Mouse (Mus musculus): Measurements from ENCODE around the gene Nsun5.

Gene Nsun5

DNA sequence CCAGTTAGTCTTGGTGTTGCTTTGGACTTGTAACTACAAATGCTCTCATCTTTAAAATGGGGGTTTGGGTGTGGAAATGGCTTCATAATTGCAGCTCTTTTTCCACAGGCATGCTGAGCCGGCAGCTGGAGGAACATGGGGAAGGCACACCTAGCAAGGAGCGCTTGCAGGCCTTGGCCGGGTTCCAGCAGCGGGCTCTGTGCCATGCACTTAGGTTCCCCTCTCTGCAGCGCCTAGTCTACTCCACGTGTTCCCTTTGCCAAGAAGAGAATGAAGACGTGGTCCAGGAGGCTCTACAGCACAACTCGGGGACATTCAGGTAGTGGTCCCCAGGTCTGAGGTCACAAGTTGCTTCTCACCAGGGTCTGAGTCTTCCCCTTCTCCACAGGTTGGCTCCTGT is 5.4 kb downstream of the Nsun5 start:
- no peak for DNase-seq

DNA sequence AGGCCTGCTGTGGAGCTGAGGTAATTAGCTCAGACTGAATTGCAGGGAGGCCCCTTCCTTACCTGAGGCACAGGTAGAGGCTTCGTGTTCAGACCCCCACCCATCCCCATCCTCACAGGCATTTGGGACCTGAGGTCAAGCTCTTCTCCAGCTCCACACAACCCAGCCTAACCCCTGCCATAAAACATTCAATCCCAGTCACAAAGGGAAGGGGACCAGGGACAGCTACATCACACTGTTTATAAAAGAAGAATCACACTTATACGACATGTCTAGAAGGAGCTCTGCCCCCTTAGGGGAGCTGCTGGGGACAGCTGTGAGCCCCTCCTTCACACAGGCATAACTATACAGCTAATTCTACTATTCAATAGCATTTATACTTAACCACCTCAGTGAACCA is 6.6 kb downstream of the Nsun5 start:
- DNase-seq = no peak

DNA sequence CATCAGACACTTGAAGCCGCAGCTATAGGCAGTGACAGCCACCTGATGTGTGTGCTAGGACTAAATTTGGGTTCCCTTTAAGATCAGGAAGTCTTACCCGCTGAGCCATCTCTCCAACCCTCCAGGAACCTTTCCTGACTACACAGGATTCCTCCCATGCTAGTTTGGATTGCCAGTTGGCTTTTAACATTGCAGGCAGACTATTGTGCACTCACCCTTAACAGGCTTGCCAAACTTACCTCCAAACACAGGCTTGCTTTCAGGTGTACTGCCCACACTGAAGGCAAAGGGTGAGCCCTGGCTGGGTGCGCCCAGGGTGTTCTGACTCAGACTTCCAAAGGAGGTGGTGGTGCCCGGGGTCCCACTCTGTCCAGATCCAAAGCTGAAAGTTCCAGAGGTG is 10.9 kb downstream of the Nsun5 start:
- DNase-seq = no peak

DNA sequence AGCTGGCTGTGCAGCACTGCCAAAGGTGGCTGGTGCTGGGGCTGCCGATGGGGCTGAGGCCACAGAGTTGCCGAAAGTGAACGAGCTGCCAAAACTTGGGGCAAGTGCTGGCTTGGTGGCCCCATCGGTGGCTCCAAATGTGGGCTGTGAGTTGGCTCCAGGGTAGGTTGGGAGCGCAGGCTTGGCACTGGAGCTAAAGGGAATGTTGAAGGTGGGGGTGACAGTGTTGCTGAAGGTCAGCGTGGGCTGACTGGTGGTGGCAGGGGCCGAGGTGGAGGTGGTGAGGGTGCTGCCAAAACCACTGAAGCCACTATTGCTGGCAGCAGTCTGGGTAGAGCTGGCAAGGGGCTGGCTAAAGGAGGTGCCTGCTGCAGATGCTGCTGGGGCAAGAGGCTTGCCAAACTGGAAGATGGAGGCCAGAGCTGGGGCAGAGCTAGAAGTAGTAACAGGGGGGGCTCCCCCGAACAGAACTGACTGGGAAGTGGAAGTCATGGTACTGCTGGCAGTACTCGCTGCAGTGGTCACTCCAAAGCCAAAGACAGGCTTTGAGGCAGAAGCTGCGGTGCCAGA is 11.7 kb downstream of the Nsun5 start:
- no peak for DNase-seq

DNA sequence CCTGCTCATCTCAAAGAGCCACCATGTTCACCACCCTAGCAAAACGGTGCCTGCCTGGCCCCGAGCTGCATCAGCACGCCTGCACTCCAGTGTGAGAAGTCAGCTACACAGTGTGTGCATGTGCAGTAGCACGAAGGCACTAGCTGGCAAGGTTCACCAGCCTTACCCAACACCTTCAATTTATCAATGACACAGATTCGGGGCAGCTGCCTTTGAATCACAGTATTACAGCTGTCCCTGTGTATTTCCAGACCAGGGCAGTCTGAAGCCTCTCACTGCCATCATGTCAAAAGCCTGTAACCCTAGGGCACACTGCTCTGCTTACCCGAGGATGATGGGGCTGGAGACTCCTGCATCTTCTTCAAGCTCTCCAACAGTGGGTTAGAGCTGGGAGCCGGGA is 13.0 kb downstream of the Nsun5 start:
- no peak for DNase-seq

DNA sequence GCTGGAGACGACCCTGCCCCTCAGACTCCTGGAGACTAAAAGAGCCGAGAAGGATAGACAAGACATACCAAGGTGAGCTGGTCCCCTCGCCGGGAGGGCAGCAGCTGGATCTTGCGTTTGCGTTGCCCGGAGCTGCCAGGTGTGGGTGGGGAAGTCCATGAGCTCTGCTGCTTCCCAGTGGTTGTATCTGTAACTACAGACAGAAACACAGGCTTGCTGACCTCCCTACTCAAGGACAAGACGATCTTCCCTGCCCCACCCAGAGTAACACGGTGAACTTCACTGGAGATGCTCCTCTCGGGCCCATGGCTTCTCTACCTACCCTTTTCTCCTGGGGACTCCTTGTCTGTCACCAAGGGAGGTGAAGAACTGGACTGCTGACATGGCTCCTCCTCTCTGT is 14.0 kb downstream of the Nsun5 start:
- DNase-seq = no peak

DNA sequence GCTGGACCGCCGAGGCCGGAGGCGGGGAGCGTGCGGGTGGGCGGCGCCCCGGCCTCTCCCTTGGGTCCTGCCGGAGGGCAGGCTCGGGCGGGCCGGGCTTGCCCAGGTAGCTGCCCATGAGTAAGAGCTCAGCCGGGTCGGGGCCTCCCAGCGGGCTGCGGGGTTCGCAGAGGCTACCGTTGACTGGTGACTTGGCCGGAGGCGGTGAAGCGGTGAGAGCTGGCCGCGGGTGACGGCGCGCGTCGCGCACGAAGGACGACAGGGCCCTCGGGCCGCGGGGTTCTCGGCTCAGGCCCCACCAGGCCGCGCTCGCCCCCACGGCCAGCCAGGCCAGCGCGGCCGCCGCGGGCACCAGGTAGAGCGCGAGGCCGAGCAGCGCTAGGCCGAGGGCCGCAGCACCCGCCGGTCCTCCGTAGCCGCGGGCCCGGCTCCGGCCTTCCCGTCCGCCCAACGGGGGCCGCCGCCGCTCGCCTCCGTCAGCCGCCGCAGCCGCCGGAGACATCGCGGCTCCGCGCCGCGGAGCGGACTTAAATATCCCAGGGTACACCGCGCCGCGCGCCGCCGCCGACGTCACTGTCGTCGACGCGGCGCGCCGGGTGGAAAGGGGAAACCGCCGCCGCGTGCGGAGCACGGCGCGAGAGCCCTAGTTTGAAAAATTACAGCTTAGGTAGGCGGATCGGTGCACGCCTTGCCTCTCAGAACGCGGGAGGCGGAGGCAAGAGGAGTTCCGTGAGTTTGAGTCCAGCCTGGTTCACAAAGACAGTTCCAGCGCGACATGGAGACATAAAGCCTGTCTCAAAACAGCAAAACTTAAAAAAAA is 24.5 kb downstream of the Nsun5 start, which contains the start of gene Pom121:
Gene Pom121, minus strand, starts transcription at position 543 of the 820 bp plus-strand sequence.
- DNase-seq = peak; percentile 70 to 79

DNA sequence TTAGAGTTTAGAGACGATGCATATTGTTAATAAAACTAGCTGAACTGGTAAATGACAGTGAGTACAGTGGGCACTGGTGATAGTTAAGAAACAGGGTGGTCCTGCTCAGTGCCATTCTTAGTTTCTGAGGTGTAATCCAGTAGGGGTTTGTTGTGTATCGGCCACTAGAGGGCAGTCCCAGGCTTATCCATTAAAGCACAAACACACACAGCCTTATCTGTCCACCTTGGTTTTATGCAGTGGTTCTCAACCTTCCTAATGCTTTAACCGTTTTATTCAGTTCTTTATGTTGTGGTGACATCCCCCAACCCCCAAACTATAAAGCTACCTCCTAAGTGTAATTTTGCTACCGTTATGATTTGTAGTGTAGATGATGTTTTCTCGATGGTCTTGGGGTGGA is 26.1 kb downstream of the Nsun5 start:
- DNase-seq = peak in 1 of 2 experiments; percentile 54

DNA sequence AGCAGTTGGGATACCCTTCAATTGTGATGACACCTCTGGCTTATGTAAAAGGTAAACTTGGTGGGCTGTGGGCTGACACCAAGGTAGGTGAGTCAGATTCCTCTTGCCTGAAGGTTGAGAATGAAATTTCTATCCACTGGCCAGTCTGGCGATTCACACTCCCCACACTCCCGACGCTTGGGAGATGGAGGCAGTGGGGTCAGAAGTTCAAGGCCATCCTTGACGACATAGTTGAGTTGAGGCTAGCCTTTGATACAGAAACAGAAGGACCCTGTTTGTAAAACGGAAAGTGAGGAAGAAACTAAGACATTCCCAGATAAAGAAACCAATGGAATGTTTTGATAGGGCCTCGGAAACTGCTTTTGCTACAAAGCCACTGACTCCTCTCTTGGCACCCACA is 29.6 kb downstream of the Nsun5 start:
- no peak for DNase-seq

DNA sequence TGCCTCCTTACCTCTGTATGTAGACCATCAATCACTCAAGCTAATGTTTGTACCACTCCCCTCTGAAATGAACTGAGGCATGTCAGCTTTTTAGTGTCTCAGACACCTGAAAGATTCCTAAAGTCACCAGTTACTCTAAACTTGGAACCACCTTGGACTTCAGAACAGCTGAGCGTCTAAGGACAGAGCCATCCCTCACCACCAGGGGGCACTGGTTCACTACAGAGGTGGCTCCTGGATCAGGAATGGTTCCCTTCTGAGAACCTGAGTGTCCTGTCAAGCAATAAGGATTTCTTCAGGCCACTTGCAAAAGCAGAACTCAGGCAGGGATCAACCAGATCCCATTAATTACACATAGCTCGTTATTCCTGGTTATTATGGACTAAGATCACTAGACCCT is 30.5 kb downstream of the Nsun5 start:
- peak; percentile 53 to 83 for DNase-seq

DNA sequence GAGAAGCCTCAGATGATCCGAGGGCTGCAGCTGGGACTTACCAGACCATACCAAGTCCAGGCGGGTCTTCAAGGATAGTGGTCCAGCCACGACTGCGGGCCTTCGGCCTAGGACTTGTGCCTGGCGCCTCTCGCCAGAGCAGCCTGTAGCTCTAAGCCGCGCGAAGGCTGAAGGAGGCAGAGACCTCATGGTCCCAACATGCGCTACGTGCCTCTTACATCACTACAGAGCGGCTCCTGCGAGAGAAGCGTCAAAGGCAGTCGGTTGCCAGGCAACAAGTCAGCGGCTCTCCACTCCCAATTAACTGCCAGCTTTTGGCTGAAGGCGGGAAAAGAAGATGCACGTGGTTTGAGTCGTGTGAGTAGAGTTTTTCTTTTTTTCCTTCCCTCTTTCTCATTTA is 34.9 kb downstream of the Nsun5 start:
- no peak for DNase-seq

DNA sequence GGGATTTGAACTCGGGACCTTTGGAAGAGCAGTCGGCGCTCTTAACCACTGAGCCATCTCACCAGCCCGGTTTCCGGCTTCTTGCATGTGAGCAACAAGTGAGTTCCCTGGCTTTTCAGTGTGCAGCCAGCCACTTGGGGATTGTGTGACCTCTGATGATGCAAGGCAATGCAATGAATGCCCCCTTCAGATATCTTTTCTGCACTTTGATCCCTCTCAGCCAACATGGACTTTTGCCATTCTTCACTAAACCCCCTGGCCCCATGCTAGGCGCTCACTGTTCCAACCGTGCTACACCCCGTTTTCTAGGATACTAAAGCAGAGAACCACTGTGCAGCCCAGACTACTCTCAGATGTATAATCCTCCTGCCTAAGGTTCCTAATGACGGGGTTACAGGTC is 35.7 kb downstream of the Nsun5 start:
- no peak for DNase-seq

DNA sequence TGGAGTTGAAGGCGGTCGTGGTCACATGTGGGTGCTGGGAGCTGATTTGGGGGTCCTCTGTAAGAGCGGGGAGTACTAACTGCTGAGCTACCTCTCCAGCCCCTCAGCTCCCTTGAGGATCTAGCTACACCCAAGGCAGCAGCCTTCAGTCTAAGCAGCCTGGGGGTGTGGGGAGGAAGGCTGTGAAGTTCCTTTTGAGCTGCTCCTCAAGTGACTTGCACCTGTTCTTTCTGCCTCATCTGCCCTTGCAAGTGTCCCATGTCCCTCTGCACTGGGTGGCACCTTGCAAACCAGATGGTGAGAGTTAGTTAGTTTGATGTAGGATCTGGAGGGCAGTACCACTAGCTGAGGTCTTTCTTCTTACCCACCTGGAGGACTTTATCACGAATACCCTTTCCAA is 38.4 kb downstream of the Nsun5 start:
- DNase-seq = no peak

DNA sequence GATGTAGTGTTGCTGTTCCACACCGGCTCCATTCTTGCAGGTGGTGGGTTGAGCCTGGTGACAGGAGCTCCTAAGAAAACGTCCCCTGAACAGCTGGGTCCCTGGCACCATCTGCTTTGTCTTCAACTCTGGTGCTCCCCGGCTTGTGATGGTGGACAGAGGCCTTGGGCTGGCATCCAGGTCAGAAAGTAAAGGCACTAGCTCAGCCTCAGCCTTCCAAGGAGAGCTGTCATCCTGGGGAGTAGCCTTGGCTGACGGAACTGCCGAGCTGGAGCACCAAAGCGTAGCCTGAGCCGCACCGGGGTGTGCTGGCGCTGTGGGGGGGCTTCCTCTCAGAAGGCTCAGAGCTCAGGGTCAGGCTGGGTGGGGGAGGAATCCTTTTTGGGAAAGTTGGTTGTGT is 40.5 kb downstream of the Nsun5 start:
- no peak for DNase-seq

All from spleen, adult 18-20 months (tissue).